Mouse (Mus musculus) adrenal gland, postnatal 36 days (tissue): Measurements from ENCODE around the gene Gipc2. TPM values are rescaled to one million over a fixed set of nuclear protein-coding genes. Genes with fewer than 3 reads are reported as not detected.

Source experiments
- DNase-seq, 2 experiments: peaks; one replicate each; pipeline ENCODE4 v3.0.0; 2021; ENCODE audit warnings: mixed read lengths in 1 of 2
- total RNA-seq, 2 experiments: library from RNA; stranded (reverse); gene quantifications; 2 replicates each; pipeline ENCODE4 v1.2.3; 2021

Gipc2 gene
- total RNA-seq, 2 experiments from 2014 or later, result 0.79 to 1.3 TPM

DNA sequence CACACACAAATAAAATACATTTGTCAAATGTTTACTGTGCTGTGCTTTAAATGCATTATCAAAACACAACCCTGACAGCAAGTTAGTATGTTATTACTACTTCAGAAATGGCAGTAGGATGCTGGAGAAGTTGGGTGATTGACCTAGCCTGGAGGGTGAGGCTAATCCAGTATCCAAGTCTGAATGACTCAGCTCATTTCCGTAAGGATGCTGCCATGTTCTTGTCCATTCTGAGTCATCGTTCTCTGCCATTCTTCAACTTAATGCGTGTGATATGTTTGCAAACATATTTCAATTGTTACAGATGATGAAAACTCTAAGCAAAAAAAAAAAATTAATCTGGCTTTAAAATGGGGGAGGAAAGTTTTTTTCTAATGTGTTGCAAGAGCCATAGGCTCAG is 84.6 kb downstream of the Gipc2 start:
- no peak for DNase-seq

DNA sequence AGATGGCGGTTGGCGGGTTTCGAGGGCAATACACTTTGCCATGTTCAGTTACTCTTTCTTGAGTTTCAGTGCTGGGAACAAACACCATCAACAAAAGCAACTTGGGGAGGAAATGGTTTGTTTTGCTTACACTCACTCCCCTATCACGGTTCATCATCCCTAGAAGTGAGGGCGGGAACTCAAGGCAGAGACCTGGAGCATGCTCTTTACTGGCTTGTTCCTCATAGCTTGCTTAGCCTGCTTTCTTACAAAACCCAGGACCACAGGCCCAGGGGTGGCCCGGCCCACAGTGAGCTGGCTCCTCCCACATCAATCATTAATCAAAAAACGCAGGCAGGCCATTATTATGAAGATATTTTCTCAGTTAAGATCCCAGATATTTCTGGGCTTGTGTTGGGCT is 89.9 kb downstream of the Gipc2 start:
- DNase-seq, result no peak

GRCm38 (mm10) chr3:152069001-152069400 is 97.0 kb downstream of the Gipc2 start:
- no peak for DNase-seq

GRCm38 (mm10) chr3:152068311-152068710 is 97.7 kb downstream of the Gipc2 start:
- no peak for DNase-seq

DNA sequence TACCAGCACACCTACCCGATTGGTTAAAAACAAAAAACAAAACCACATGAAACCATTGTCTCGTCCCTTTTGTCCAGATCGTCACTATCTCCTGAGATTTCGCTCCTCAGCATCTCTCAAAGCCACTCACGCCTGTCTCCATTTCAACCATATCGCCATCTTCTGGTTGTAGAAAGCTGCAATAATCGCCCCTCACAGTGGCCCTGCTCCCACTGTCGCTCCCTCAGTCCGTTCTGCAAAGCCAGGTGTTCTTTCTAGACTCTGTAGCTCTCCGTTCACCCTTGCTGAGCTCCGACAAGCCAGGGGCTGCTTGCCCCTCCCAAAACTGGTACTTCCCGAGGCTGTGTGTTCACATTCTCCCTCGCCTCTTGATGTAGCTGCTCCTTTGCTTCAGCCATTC is 99.3 kb downstream of the Gipc2 start:
- no peak for DNase-seq

DNA sequence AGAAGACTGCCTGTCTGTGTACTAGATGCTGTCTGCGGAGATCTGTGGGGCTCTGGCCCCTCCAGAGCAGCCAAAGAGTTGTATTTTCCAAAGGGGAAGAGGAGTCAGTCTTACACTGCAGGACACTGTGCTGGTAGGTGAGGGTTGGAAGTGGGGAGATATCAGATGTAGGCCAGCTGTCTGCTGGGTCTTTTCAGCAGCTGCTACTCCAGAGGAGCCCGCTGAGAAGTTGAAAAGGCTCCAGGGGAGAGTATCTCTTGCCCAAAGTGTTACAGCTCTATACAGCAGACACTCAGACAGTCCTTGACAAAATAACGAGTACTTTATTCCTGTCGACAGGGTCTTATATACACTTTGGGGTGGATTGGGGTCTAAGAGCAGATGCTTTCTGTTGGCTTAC is 100.2 kb downstream of the Gipc2 start:
- DNase-seq, result no peak

GRCm38 (mm10) chr3:152064166-152064565 is 101.9 kb downstream of the Gipc2 start:
- DNase-seq, result no peak

GRCm38 (mm10) chr3:152062806-152063205 is 103.2 kb downstream of the Gipc2 start:
- DNase-seq, result no peak

GRCm38 (mm10) chr3:152061145-152061544 is 104.9 kb downstream of the Gipc2 start:
- no peak for DNase-seq

- no peak for DNase-seq
Observed at GRCm38 (mm10) chr3:152058235-152058634, 107.8 kb downstream of the Gipc2 start.

- DNase-seq, result peak; percentile 17 to 51
Observed at GRCm38 (mm10) chr3:152054260-152054659, 111.8 kb downstream of the Gipc2 start.

DNA sequence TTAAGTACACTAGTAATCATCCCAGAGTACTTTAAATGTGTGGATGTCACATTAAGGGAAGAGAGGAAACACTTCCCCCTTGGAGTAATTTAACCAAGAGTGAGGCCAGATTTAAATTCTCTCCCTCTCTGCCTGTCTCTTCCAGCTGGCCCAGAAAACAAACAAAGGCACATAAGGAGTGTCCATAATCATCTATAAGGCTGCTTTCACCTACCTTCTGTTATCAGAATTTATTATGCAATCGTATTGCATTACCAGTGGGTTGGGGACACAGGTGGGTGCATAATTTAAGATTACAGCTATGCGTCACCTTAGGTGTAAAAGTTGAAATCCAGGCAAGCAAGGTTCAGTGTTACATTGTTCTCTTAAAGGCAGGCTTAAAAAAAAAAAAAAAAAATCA is 114.1 kb downstream of the Gipc2 start:
- no peak for DNase-seq

DNA sequence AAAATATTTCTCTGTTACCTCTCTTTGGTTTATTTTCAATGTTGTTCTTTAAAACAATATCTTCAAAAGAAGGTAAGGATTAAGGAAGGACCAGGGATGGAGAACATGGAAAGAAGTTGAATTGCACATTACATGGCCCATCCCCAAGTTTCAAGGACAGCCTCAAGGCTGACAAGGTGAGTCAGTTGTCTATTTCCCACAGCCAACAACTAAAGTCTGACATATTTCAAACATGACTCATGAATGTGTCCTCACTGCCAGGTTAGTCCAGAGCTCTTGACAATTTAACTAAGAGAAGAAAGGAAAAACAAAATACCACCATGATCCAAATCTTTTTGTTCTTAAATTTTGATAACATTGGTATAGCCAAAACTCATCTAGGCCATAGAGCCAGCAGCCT is 118.1 kb downstream of the Gipc2 start:
- DNase-seq, result peak in 1 of 2 experiments; percentile 29

- DNase-seq, result no peak
Observed at GRCm38 (mm10) chr3:152046895-152047294, 119.1 kb downstream of the Gipc2 start.

Other genes with a start within 250 kb of the Gipc2 start
- gene Dnajb4, start 44.1 kb upstream of the Gipc2 start, total RNA-seq, result 10 to 100 TPM; 43.4 to 58.1 TPM
- gene Fubp1, start 44.2 kb upstream of the Gipc2 start, total RNA-seq, result 100 to 1,000 TPM; 117 to 140 TPM
- gene Nexn, start 100.1 kb upstream of the Gipc2 start, total RNA-seq, result 1 to 10 TPM; 2.2 to 3.9 TPM
- gene Miga1, start 174.2 kb upstream of the Gipc2 start, total RNA-seq, result 10 to 100 TPM in 1 of 2 experiments, 1 to 10 TPM in 1; 9.7 to 12.1 TPM
- gene Usp33, start 180.2 kb upstream of the Gipc2 start, total RNA-seq, result 10 to 100 TPM; 84.3 to 95.8 TPM
- gene Zzz3, start 229.2 kb upstream of the Gipc2 start, total RNA-seq, result 10 to 100 TPM; 32.7 to 37.6 TPM